Mouse (Mus musculus) heart, postnatal 0 days (tissue): ENCODE results near the gene Fam227a. TPM values are rescaled to one million over a fixed set of nuclear protein-coding genes. Genes with fewer than 3 reads are reported as not detected.

Experiments
- ATAC-seq: fragments of 200-750 bp; cut with Nextera tagmentation; 2 replicates; pipeline ENCODE4 v1.8.0; 2017; ENCODE audit warnings: low read depth, moderate number of reproducible peaks, moderate library complexity; ENCODE audit not compliant: insufficient read depth
- DNase-seq: peaks from one replicate; pipeline ENCODE4 v3.0.0-alpha.2; 2016; ENCODE audit warnings: low spot score
- H3K27ac ChIP-seq: fragments of 300-500 bp; sonication (generic); 2 replicates; pipeline ENCODE4 v1.5.1; 2014; ENCODE audit warnings: low read depth, mild to moderate bottlenecking
- H3K27me3 ChIP-seq: fragments of 300-500 bp; sonication (generic); 2 replicates; pipeline ENCODE4 v1.6.1; 2014; ENCODE audit warnings: low read length, mixed read lengths; ENCODE audit not compliant: control insufficient read depth, insufficient read depth
- H3K36me3 ChIP-seq: fragments of 300-500 bp; sonication (generic); replicated peaks from 2 replicates; pipeline ENCODE4 v1.6.1; 2014; ENCODE audit warnings: low read length, mixed read lengths; ENCODE audit not compliant: control insufficient read depth, insufficient read depth
- H3K4me1 ChIP-seq: fragments of 300-500 bp; sonication (generic); 2 replicates; pipeline ENCODE4 v1.6.1; 2014; ENCODE audit warnings: antibody characterized with exemption; ENCODE audit not compliant: control insufficient read depth, insufficient read depth
- H3K4me2 ChIP-seq: fragments of 300-500 bp; sonication (generic); 2 replicates; pipeline ENCODE4 v1.6.1; 2014; ENCODE audit warnings: low read depth, mild to moderate bottlenecking, low read length, moderate library complexity
- H3K4me3 ChIP-seq: fragments of 300-500 bp; sonication (generic); 2 replicates; pipeline ENCODE4 v1.5.1; 2014; ENCODE audit warnings: low read depth, low read length
- H3K9ac ChIP-seq: fragments of 300-500 bp; sonication (generic); replicated peaks from 2 replicates; pipeline ENCODE4 v1.6.1; 2014; ENCODE audit warnings: low read depth, low read length, mixed read lengths
- H3K9me3 ChIP-seq: fragments of 300-500 bp; sonication (generic); replicated peaks from 2 replicates; pipeline ENCODE4 v1.6.1; 2016; ENCODE audit warnings: low read length; ENCODE audit not compliant: control insufficient read depth
- CTCF ChIP-seq: IDR thresholded peaks from 2 replicates; pipeline ENCODE4 v1.5.1; 2016; ENCODE audit warnings: antibody characterized with exemption, control low read depth, low read depth
- EP300 ChIP-seq: IDR thresholded peaks from 2 replicates; pipeline ENCODE4 v1.6.1; 2016; ENCODE audit warnings: antibody characterized with exemption, low read depth
- WGBS: fragments of 180-500 bp; shearing (Covaris S2); extraction: QIAGEN DNeasy Blood & Tissue Kit; methylation state at CpG from one replicate; pipeline ENCODE4 v1.1.7; 2014; 5-methylcytosine and 5-hydroxymethylcytosine counted together
- polyA plus RNA-seq: library from polyadenylated mRNA; unstranded; fragments of >200 nt; fragmentation: Nextera tagmentation; extraction: Ambion mirVana; gene quantifications from 2 replicates; pipeline ENCODE4 v1.2.1, GENCODE M21; 2015
- total RNA-seq: library from RNA; depleted of rRNA; stranded (reverse); fragments of >200 nt; gene quantifications from 2 replicates; pipeline ENCODE4 v1.2.3, GENCODE M21; 2014; ENCODE audit warnings: low replicate concordance

Fam227a gene
- total and polyA plus RNA-seq, 2 experiments from 2014 or later = 0.31 to 1.7 TPM

DNA sequence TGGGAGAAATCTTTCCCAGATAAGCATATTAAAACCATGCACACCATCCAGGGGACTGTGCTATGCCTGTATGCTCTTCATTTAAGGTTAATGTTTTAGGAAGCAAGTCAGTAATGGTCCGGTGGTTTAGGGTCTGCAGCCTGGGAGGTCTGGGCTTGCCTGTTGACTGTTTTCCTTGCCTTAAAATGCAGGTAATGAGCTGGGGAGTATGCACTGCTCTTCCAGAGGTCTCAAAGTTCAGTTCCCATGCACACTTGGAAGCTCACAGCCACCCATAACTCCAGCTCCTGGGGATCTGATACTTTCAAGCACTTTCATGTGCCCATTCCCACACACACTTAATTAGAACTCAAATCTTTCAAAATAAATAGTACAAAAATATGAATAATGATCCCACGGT is 37.8 kb upstream of the Fam227a start:
- Histone ChIP-seq H3K4me3 (no peak overlapping the region), H3K4me1 (peaks cover 8% of the 10 kb centered on the region; the same call in 1 of the 2 replicates), H3K9ac (no peak overlapping the region), H3K27ac (no peak overlapping the region), H3K4me2 (no peak overlapping the region), H3K27me3 (no peaks in the 10 kb centered on the region), H3K9me3 (no peaks in the 10 kb centered on the region), H3K36me3 (peaks cover 21% of the 10 kb centered on the region)
- WGBS = 91% methylated on average over 2 of the region's 2 CpGs
- no peak for DNase-seq
- no peak for ATAC-seq
- TF ChIP-seq EP300 (no peak), CTCF (no peak)

DNA sequence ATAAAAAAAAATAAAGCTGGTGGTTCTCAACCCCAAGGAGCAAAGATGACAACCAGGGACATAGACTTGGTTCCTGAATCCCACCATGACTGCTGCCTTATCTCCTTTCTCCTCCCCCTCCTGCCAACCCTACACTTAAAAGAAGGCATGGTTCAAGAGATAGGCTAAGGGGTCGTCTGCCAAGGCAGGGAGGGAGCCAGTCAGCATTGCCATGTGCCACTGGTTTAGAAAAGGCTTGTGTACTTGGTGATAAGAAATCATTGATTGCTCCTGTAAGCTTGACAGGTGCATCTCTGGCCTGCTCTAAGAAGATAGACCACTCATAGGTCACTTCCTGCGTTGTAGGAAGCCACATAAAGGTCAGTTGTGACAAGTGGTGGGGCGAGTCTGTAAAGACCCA is 36.8 kb upstream of the Fam227a start:
- H3K9ac ChIP-seq = no peak overlapping the region
- peaks cover 21% of the 10 kb centered on the region for H3K36me3 ChIP-seq
- no peak overlapping the region for H3K4me3 ChIP-seq
- no peaks in the 10 kb centered on the region for H3K9me3 ChIP-seq
- no peak overlapping the region for H3K4me2 ChIP-seq
- no peaks in the 10 kb centered on the region for H3K27me3 ChIP-seq
- WGBS = 50% methylated on average over 3 of the region's 3 CpGs
- H3K4me1 ChIP-seq = peaks cover 12% of the 10 kb centered on the region; the same call in 1 of the 2 replicates
- no peak overlapping the region for H3K27ac ChIP-seq
- DNase-seq (no peak), ATAC-seq (no peak)
- TF ChIP-seq CTCF (no peak), EP300 (no peak)

DNA sequence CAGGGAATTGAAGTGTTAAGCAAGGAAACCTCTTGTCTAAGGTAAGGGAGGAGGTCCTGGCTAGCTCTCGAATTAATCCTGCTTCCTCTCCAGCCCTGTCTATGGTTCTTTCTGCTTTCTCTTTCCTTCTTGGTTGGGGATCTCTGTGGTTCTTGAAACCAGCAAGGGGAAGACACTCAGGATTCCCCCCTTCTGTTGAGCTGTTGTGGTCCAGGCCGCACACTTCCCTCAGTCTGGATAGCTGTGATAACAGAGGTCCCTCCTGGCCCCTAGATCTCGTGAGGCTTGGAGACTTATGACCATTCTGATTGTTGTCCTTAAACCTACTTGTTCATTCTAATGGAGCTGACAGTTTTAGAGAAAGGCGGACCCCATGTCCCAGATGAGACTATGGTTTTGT is 35.8 kb upstream of the Fam227a start:
- ATAC-seq (no peak), DNase-seq (no peak)
- peaks cover 17% of the 10 kb centered on the region; the same call in 1 of the 2 replicates for H3K4me1 ChIP-seq
- H3K4me3 ChIP-seq = no peak overlapping the region
- no peak overlapping the region for H3K27ac ChIP-seq
- 78% methylated on average over 4 of the region's 4 CpGs for WGBS
- H3K4me2 ChIP-seq = peak overlapping the region; percentile 23; the same call in 1 of the 2 replicates
- no peaks in the 10 kb centered on the region for H3K27me3 ChIP-seq
- H3K9ac ChIP-seq = no peak overlapping the region
- TF ChIP-seq EP300 (no peak), CTCF (no peak)
- peaks cover 21% of the 10 kb centered on the region for H3K36me3 ChIP-seq
- H3K9me3 ChIP-seq = no peaks in the 10 kb centered on the region

DNA sequence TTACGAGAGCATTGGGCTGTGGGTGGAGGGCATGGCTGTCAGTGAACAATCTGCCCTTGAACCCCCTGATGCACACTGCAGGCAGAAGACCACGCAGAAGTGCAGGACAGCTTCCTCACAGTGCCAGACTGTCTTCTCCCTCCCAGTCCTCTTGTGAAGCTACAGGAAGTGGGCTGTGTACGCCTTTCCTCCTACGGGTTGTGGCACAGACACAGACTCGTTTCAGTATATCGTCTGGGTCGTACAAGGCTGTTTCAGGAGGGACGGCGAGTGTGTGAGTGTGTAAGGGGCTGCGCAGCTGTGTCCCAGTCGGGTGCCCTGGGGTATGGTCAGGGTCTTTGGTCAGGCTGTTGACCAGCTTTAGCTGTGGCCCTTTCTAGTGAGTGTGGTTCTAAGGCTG is 35.0 kb upstream of the Fam227a start:
- WGBS = 59% methylated on average over 11 of the region's 11 CpGs
- Histone ChIP-seq H3K36me3 (peaks cover 21% of the 10 kb centered on the region), H3K27me3 (no peaks in the 10 kb centered on the region), H3K9ac (no peak overlapping the region), H3K4me3 (peak overlapping the region; percentile 13; the same call in 1 of the 2 replicates), H3K4me2 (peak overlapping the region; percentile 23; the same call in 1 of the 2 replicates), H3K9me3 (no peaks in the 10 kb centered on the region), H3K27ac (peak overlapping the region; percentile 22; the same call in 1 of the 2 replicates), H3K4me1 (peaks cover 17% of the 10 kb centered on the region; the same call in 1 of the 2 replicates)
- no peak for ATAC-seq
- TF ChIP-seq CTCF (no peak), EP300 (no peak)
- DNase-seq = no peak

DNA sequence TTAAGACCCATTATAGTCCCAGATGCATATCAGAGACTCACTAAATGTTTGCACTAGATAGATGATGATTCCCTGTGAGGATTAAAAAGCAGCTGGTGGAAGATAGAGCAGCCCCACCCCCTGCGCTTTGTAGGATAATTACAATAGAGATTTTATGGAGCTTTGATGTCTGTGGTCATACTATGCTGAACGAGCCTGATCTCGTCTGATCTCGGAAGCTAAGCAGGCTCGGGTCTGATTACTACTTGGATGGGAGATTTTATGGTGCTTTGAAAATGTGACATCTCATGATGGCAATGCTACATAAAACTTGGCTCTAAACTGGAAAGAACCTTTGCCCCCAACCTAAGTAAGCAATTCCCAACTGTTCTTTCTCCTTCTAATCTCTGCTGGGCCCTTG is 33.6 kb upstream of the Fam227a start:
- Histone ChIP-seq H3K4me1 (peaks cover 22% of the 10 kb centered on the region), H3K36me3 (peaks cover 21% of the 10 kb centered on the region), H3K4me2 (no peak overlapping the region), H3K9me3 (no peaks in the 10 kb centered on the region), H3K27me3 (no peaks in the 10 kb centered on the region), H3K4me3 (no peak overlapping the region), H3K27ac (no peak overlapping the region), H3K9ac (no peak overlapping the region)
- WGBS = 93% methylated on average over 5 of the region's 5 CpGs
- ATAC-seq (no peak), DNase-seq (no peak)
- TF ChIP-seq CTCF (no peak), EP300 (no peak)

DNA sequence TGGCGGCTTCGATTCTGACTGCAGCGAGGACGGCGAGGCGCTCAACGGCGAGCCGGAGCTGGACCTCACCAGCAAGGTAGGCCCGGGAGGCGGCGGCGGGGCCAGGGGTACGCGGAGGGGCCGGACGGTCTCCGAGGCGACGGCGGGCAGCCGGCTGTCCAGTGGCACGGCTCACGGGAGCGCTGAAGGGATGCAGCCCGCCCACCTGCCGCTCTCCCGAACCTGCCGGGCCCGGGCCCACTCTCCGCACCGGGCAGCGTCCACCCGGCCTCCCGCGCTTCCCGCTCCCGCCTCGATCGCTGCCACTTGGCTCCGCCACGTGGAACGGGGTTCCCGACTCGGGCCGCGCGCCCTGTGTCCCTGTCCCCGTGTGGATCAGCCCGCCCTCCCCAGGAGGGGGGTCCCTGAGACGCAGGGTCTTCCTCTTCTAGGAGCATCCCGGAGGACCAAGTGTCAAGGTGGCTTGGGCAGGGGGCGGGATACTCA is 32.3 kb upstream of the Fam227a start:
- H3K9ac ChIP-seq = peak overlapping the region; percentile 89
- 0 out of 2 replicates have a peak, but pooled peaks have one; percentile 1 for ATAC-seq
- H3K27ac ChIP-seq = peak overlapping the region; percentile 89
- peaks cover 27% of the 10 kb centered on the region for H3K4me1 ChIP-seq
- under 1% methylated on average over 53 of the region's 53 CpGs for WGBS
- H3K9me3 ChIP-seq = no peaks in the 10 kb centered on the region
- no peaks in the 10 kb centered on the region for H3K27me3 ChIP-seq
- peaks cover 13% of the 10 kb centered on the region for H3K36me3 ChIP-seq
- TF ChIP-seq EP300 (no peak), CTCF (no peak)
- DNase-seq = no peak
- peak overlapping the region; percentile 99 for H3K4me2 ChIP-seq
- H3K4me3 ChIP-seq = peak overlapping the region; percentile 85
